Mouse (Mus musculus) left cerebral cortex, postnatal 4 days (tissue): ENCODE results near the gene Mapk1ip1l. TPM values are rescaled to one million over a fixed set of nuclear protein-coding genes. Genes with fewer than 3 reads are reported as not detected.

ENCODE experiments used
- DNase-seq: peaks from one replicate; pipeline ENCODE4 v3.0.0-alpha.2; 2022
- intact Hi-C: fragments of 180-260 bp; cut with DNase I; formaldehyde crosslinking; loops from one replicate; pipeline ENCODE4 v1.15.1; 2025
- total RNA-seq, 2 experiments: library from RNA; stranded (reverse); gene quantifications; 2 replicates each; pipeline ENCODE4 v1.2.3; 2021

The Mapk1ip1l gene
- total RNA-seq = 10 to 100 TPM; 94.0 to 94.9 TPM

GRCm38 (mm10) chr14:47297785-47298407 lies at the start of gene Mapk1ip1l:
Gene Mapk1ip1l, plus strand, starts transcription at chr14:47298266.
- peak; percentile 93 for DNase-seq
- intact Hi-C loops = no loop called here

GRCm38 (mm10) chr14:47249839-47250238 lies 48.2 kb upstream of the Mapk1ip1l start:
- no peak for DNase-seq
- intact Hi-C loops = loop anchor here (10.0 kb wide), 1 partner anchor 155 kb away; no protein-coding TSS in a partner anchor

- intact Hi-C loops = no loop called here
- DNase-seq = no peak
Measured at GRCm38 (mm10) chr14:47264866-47265265, 33.2 kb upstream of the Mapk1ip1l start.

- DNase-seq = no peak
- intact Hi-C loops = no loop called here
Measured at GRCm38 (mm10) chr14:47265829-47266228, 32.2 kb upstream of the Mapk1ip1l start.

DNA sequence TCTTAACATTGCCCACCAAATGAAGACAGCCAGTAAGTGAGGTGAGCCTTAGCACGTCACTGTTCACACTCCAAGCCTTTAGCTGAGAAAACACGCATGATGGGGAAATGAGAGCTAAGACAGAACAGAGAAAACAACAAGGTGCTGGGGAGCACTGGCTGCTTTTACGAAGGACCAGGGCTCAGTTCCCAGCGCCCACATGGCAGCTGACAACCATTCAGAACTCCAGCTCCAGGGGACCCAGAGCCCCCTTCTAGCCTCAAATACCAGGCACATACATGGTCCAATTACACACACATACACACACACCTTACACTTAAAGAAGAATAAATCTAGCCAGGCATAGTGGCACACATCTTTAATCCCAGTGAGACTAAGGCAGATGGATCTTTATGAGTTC lies 29.0 kb upstream of the Mapk1ip1l start:
- intact Hi-C loops = no loop called here
- DNase-seq = no peak

GRCm38 (mm10) chr14:47269706-47270105 lies 28.4 kb upstream of the Mapk1ip1l start:
- intact Hi-C loops = loop anchor here (10.0 kb wide), 1 partner anchor 125 kb away; no protein-coding TSS in a partner anchor

DNA sequence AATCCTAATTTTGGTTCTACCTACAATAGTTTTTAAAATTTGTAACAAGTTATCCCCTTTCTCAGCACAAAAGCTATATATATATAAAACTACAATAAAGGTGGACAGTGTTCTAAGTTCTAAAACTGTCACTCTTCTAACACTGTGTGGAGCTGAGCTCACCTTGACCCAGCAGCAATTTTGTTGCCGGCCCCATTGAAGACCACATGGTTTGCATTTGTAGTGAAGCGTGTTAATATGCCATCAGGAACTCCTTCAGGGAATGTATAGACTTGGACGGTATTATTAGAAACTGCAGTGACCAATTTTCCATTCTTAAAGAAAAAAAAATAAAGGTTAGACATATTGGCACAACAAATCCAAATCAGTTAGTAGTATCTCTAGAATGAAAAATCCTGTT lies 24.3 kb upstream of the Mapk1ip1l start:
- intact Hi-C loops = loop anchor here (10.0 kb wide), 1 partner anchor 121 kb away; no protein-coding TSS in a partner anchor
- DNase-seq = no peak

More at GRCm38 (mm10) chr14:47269706-47270105, 28.4 kb upstream of the Mapk1ip1l start:
- DNase-seq = no peak

DNA sequence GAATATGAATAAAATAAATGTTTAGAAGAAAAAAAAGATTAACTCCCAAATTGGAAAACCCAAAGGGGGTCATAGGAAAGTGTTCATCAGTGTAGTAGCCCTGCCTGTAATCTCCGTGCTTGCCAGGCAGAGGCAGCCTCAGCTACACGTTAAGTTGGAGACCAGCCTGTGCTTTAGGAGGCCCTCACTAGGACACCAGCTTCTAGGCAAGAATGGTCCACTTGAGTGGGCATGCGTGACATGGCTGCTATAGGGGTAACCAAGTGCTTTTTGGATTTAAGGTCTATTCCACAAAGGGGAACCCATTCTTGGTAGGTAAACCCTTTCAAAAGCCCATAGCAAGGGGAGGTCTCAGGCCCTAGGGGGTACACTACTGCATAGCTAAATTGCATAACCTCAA lies 22.6 kb upstream of the Mapk1ip1l start:
- intact Hi-C loops = loop anchor here (10.0 kb wide), 1 partner anchor 119 kb away; no protein-coding TSS in a partner anchor
- no peak for DNase-seq

DNA sequence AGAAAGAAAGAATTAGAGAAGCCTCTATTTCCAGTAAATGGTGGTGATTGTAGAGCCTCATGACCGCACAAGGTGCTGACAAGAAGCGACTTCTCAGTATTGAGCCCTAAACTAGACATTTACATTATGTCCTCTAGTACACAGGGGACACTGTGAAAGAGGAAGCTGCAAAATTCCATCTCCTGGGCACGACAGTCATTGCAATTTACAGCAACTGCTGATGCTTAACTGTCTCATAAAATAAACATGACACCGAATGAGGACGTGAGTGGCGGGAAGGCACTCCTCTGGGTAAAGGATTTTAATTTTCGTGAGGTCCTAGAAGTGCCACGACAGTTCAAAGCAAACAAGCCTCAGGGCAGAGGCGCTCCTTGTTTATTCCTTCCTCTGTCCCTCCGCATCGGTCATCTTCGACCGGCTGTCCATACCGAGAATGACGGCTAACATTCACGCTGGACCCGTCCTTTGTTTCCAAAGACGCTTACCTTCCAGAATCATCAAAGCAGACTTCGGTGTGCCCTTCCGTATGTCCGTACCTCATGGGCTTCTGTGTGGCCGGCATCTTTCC lies 21.9 kb upstream of the Mapk1ip1l start:
- DNase-seq = no peak
- intact Hi-C loops = loop anchor here (10.0 kb wide), 1 partner anchor 119 kb away; no protein-coding TSS in a partner anchor

DNA sequence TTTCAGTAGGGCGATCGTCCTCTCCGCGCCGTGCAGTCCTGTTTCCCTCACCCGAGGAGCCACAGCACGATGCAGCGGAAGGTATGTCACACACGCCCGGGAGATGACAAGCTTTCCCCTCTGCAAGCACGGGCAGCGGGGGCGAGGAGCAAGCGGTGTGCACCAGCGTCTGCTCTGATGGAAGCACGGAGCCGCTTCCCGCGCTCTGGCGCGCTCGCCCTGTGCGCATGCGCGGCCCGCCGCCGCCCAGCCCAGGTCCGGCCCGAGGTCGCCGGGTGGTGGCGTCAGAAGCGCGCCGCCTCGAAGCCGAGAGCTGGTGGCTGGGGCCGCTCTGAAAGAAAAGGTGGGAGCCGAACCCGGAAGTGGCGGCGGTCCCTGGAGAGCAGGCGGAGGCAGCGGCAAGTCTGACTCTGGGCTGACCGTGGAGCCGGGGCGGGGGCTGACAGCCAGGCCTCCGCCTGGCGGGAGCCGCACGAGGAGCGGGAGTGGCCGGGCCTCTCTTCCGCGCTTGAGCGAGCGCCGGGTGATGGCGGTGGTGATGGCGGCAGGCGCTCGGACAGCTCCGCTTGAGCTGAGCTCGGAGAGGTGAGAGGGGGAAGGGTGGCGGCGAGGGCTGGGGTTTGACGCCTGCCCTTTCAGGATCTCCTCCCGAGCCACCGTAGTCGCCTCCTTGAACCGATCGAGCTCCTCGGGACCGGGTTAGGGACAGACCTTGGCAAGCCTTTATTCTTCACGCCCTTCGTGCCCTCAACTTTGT lies 21.3 kb upstream of the Mapk1ip1l start, which contains the start of the genes Wdhd1 and Socs4:
TSS of gene Wdhd1 (minus strand) at position 221 of the 757 bp plus-strand sequence.
TSS of gene Socs4 (plus strand) at position 295 of the 757 bp plus-strand sequence.
- DNase-seq = peak; percentile 97
- intact Hi-C loops = loop anchor here (10.0 kb wide), 1 partner anchor 118 kb away; no protein-coding TSS in a partner anchor

DNA sequence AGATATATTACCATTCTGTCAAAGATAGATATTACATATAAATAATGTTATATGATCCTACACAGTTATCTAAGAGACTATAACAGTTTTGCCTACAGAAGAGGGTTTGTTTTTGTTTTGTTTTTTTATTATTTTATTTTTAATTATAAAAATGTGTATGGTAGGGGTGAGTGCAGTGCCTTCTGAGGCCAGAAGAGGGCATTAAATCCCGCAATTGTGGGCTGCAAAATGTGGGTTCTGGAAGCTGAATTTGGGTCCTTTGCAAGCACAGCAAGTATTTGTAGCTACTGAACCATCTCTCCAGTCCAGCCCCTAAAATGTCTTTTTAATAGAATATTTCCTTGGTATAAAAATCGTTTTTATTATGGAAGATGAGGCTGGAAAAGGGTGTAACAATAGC lies 19.0 kb upstream of the Mapk1ip1l start:
- intact Hi-C loops = loop anchor here (10.0 kb wide), 1 partner anchor 116 kb away; no protein-coding TSS in a partner anchor
- no peak for DNase-seq

GRCm38 (mm10) chr14:47281535-47281934 lies 16.5 kb upstream of the Mapk1ip1l start:
- DNase-seq = no peak
- intact Hi-C loops = no loop called here

GRCm38 (mm10) chr14:47283568-47283967 lies 14.5 kb upstream of the Mapk1ip1l start:
- intact Hi-C loops = no loop called here
- DNase-seq = no peak

DNA sequence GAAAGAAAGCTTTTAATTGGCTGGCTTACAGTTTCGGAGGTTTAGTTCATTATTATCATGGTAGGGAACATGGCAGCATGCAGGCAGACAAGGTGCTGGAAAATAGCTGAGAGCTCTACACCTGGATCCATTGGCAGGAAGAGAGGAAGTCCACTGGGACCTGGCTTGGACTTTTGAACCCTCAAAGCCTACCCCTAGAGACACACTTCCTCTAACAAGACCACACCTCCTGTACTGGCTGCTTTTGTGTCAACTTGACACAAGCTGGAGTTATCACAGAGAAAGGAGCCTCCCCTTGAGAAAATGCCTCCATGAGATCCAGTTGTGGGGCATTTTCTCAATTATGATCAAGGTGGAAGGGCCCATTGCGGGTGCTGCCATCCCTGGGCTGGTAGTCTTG lies 12.8 kb upstream of the Mapk1ip1l start:
- intact Hi-C loops = no loop called here
- no peak for DNase-seq

DNA sequence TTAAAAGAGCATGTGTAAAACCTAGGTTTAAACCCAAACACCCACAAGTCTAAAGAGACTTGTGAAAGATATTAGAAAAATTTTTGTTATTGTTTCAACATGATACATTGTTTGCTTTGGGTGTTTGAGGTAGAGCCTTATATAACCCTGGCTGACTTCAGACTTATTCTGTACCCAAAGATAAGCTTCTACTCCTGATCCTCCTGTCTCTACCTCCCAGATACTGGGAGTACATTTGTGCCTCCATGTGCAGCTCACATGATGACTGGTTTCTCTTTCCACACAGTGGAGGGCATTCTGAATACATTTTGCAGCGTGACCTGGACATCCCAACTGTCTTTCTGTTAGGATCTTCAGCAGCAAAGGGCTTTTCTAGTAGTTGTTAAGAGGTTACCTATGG lies 11.9 kb upstream of the Mapk1ip1l start:
- intact Hi-C loops = no loop called here
- no peak for DNase-seq

GRCm38 (mm10) chr14:47287021-47287420 lies 11.0 kb upstream of the Mapk1ip1l start:
- intact Hi-C loops = no loop called here
- no peak for DNase-seq

GRCm38 (mm10) chr14:47291772-47292171 lies 6.3 kb upstream of the Mapk1ip1l start:
- DNase-seq = no peak
- intact Hi-C loops = no loop called here

- intact Hi-C loops = no loop called here
- no peak for DNase-seq
Measured at GRCm38 (mm10) chr14:47294136-47294535, 3.9 kb upstream of the Mapk1ip1l start.

- intact Hi-C loops = no loop called here
- DNase-seq = no peak
Measured at GRCm38 (mm10) chr14:47296232-47296631, 1.8 kb upstream of the Mapk1ip1l start.

GRCm38 (mm10) chr14:47298408-47298792 lies 334 bp downstream of the Mapk1ip1l start:
- peak; percentile 66 for DNase-seq
- intact Hi-C loops = no loop called here

- intact Hi-C loops = no loop called here
- peak; percentile 41 for DNase-seq
Measured at GRCm38 (mm10) chr14:47298819-47299261, 774 bp downstream of the Mapk1ip1l start.
